8 mouse cellular contexts compared by ENCODE assay signal in genomic region chr19:18632231-18633185, GRCm38 (mm10). TPM values are rescaled to one million over a fixed set of nuclear protein-coding genes. Genes with fewer than 3 reads are reported as not detected.
DNase-seq lines count a peak whose midpoint lies in the region; ATAC-seq lines count a peak whose summit lies in the region.

No protein-coding gene starts in this region.

- DNase-seq in kidney, adult 11 months = peak; percentile 72
- DNase-seq in kidney, postnatal 10 days = no peak
- DNase-seq in embryonic facial prominence, embryonic 14.5 days (ENCODE audit: low spot score) = no peak
- DNase-seq in embryo, embryonic 9.5 days (ENCODE audit: extremely low spot score) = no peak
- DNase-seq in urinary bladder, postnatal 25 days (ENCODE audit: low spot score) = no peak

- H3K9ac ChIP-seq in embryonic facial prominence, embryonic 14.5 days (ENCODE audit: low read depth, low read length) = peak overlapping the region; percentile 74
- H3K9ac ChIP-seq in kidney, embryonic 16.5 days (replicated peaks; ENCODE audit: low read length) = peak overlapping the region; percentile 64
- peak overlapping the region; percentile 72; the same call in 1 of the 2 replicates for H3K9ac ChIP-seq in neural tube, embryonic 13.5 days

- no peaks in the 10 kb centered on the region for H3K27me3 ChIP-seq in embryonic facial prominence, embryonic 14.5 days (replicated peaks; ENCODE audit: control insufficient read depth, insufficient read depth, low read length)
- H3K27me3 ChIP-seq in kidney, embryonic 16.5 days (ENCODE audit: insufficient read depth, low read length) = no peaks in the 10 kb centered on the region
- peaks cover 10% of the 10 kb centered on the region; the same call in 1 of the 2 replicates for H3K27me3 ChIP-seq in neural tube, embryonic 13.5 days

- 56% methylated on average over 13 of the region's 13 CpGs for WGBS in embryonic facial prominence, embryonic 14.5 days
- WGBS in kidney, embryonic 16.5 days = 54% methylated on average over 13 of the region's 13 CpGs
- 58% methylated on average over 13 of the region's 13 CpGs for WGBS in neural tube, embryonic 13.5 days

- no peaks in the 10 kb centered on the region for H3K36me3 ChIP-seq in embryonic facial prominence, embryonic 14.5 days (ENCODE audit: control insufficient read depth, insufficient read depth, low read length)
- H3K36me3 ChIP-seq in kidney, embryonic 16.5 days (ENCODE audit: insufficient read depth, low read length) = no peaks in the 10 kb centered on the region
- H3K36me3 ChIP-seq in neural tube, embryonic 13.5 days = no peaks in the 10 kb centered on the region

- H3K4me2 ChIP-seq in embryonic facial prominence, embryonic 14.5 days (ENCODE audit: low read depth, low read length) = peak overlapping the region; percentile 70
- peak overlapping the region; percentile 54 for H3K4me2 ChIP-seq in kidney, embryonic 16.5 days (replicated peaks; ENCODE audit: low read depth, low read length)
- H3K4me2 ChIP-seq in neural tube, embryonic 13.5 days = peak overlapping the region; percentile 80

- no peaks in the 10 kb centered on the region for H3K9me3 ChIP-seq in embryonic facial prominence, embryonic 14.5 days (ENCODE audit: control insufficient read depth, low read length)
- H3K9me3 ChIP-seq in kidney, embryonic 16.5 days (ENCODE audit: low read length) = no peaks in the 10 kb centered on the region
- H3K9me3 ChIP-seq in neural tube, embryonic 13.5 days = no peaks in the 10 kb centered on the region

- H3K4me1 ChIP-seq in embryonic facial prominence, embryonic 14.5 days (ENCODE audit: control insufficient read depth, insufficient read depth, low read length) = peaks cover 12% of the 10 kb centered on the region; the same call in 1 of the 2 replicates
- H3K4me1 ChIP-seq in kidney, embryonic 16.5 days (ENCODE audit: insufficient read depth, low read length) = peaks cover 19% of the 10 kb centered on the region
- H3K4me1 ChIP-seq in neural tube, embryonic 13.5 days (replicated peaks) = peaks cover 18% of the 10 kb centered on the region

- no peak for ATAC-seq in embryonic facial prominence, embryonic 14.5 days (ENCODE audit: low read depth)
- ATAC-seq in kidney, embryonic 16.5 days (ENCODE audit: low FRiP score, low TSS enrichment) = no peak
- ATAC-seq in neural tube, embryonic 13.5 days (ENCODE audit: low read depth) = no peak
- no peak for ATAC-seq in CD4-positive, CD25-positive, alpha-beta regulatory T cell, adult 4 months

- H3K4me3 ChIP-seq in embryonic facial prominence, embryonic 14.5 days (ENCODE audit: low read depth, low read length) = peak overlapping the region; percentile 91
- peak overlapping the region; percentile 84 for H3K4me3 ChIP-seq in kidney, embryonic 16.5 days (ENCODE audit: low read length)
- peak overlapping the region; percentile 70 for H3K4me3 ChIP-seq in neural tube, embryonic 13.5 days

- no peak overlapping the region for H3K27ac ChIP-seq in embryonic facial prominence, embryonic 14.5 days (replicated peaks; ENCODE audit: low read depth, low read length)
- H3K27ac ChIP-seq in kidney, embryonic 16.5 days (ENCODE audit: low read length) = peak overlapping the region; percentile 59
- no peak overlapping the region for H3K27ac ChIP-seq in neural tube, embryonic 13.5 days (replicated peaks)

RNA-seq across cellular contexts. Expression of gene Nmrk1, which starts 0.8 kb away (rescaled TPM):
- 8.6 and 9.8 TPM in 2 replicates for polyA plus RNA-seq in embryonic facial prominence, embryonic 14.5 days (2014; fragmentation: Nextera tagmentation; extraction: Ambion mirVana)
- 28.6 and 29.2 TPM in 2 replicates for polyA plus RNA-seq in kidney, embryonic 16.5 days (2015; fragmentation: Nextera tagmentation; extraction: Ambion mirVana)
- polyA plus RNA-seq in neural tube, embryonic 13.5 days (2015; fragmentation: Nextera tagmentation; extraction: Ambion mirVana) = 9.9 and 12.0 TPM in 2 replicates
- polyA plus RNA-seq in CD4-positive, CD25-positive, alpha-beta regulatory T cell, adult 4 months (2017; shearing (Covaris generic)) = 1 to 10 TPM; 7.4 to 8.1 TPM

RNA-seq across cellular contexts. Expression of gene Ostf1, which starts 0.9 kb away (rescaled TPM):
- polyA plus RNA-seq in embryonic facial prominence, embryonic 14.5 days (2014; fragmentation: Nextera tagmentation; extraction: Ambion mirVana) = 105 and 116 TPM in 2 replicates
- polyA plus RNA-seq in kidney, embryonic 16.5 days (2015; fragmentation: Nextera tagmentation; extraction: Ambion mirVana) = 136 and 150 TPM in 2 replicates
- polyA plus RNA-seq in neural tube, embryonic 13.5 days (2015; fragmentation: Nextera tagmentation; extraction: Ambion mirVana) = 52.3 and 58.8 TPM in 2 replicates
- polyA plus RNA-seq in CD4-positive, CD25-positive, alpha-beta regulatory T cell, adult 4 months (2017; shearing (Covaris generic)) = 100 to 1,000 TPM; 100 to 103 TPM

RNA-seq across cellular contexts. Expression of gene Carnmt1, which starts 38.1 kb away (rescaled TPM):
- 37.5 and 40.2 TPM in 2 replicates for polyA plus RNA-seq in embryonic facial prominence, embryonic 14.5 days (2014; fragmentation: Nextera tagmentation; extraction: Ambion mirVana)
- polyA plus RNA-seq in kidney, embryonic 16.5 days (2015; fragmentation: Nextera tagmentation; extraction: Ambion mirVana) = 24.0 and 26.0 TPM in 2 replicates
- polyA plus RNA-seq in neural tube, embryonic 13.5 days (2015; fragmentation: Nextera tagmentation; extraction: Ambion mirVana) = 13.5 and 13.9 TPM in 2 replicates
- 1 to 10 TPM; 2.2 to 3.5 TPM for polyA plus RNA-seq in CD4-positive, CD25-positive, alpha-beta regulatory T cell, adult 4 months (2017; shearing (Covaris generic))
